Mouse (Mus musculus): ENCODE results near the gene Sstr3. TPM values are rescaled to one million over a fixed set of nuclear protein-coding genes. Genes with fewer than 3 reads are reported as not detected.

Gene Sstr3
- polyA plus RNA-seq, 1 experiment from 2014 or later, result 0.08 TPM

GRCm38 (mm10) chr15:78572270-78572600 is 27.8 kb upstream of the Sstr3 start:
- no peaks in the 10 kb centered on the region for H3K4me1 ChIP-seq (ENCODE audit: insufficient read depth)
- H3K4me3 ChIP-seq (ENCODE audit: low read depth, low read length), result peak overlapping the region; percentile 6; the same call in 1 of the 2 replicates
- H3K27ac ChIP-seq (ENCODE audit: low read depth), result peak overlapping the region; percentile 30; the same call in 1 of the 2 replicates
- no peak overlapping the region; the same call in 1 of the 2 replicates for H3K9ac ChIP-seq
- DNase-seq, result no peak
- TF ChIP-seq CTCF (IDR thresholded peaks at IDR 0.05; ENCODE audit: low read depth), result no peak
- no peaks in the 10 kb centered on the region for H3K36me3 ChIP-seq (ENCODE audit: insufficient read depth)
- WGBS, result 89% methylated on average over 5 of the region's 5 CpGs
- no peak for ATAC-seq (ENCODE audit: insufficient read depth)
- H3K27me3 ChIP-seq (ENCODE audit: insufficient read depth, low read length), result no peaks in the 10 kb centered on the region
- H3K9me3 ChIP-seq (ENCODE audit: low read depth, low read length), result no peaks in the 10 kb centered on the region
- H3K4me2 ChIP-seq, result no peak overlapping the region

GRCm38 (mm10) chr15:78571554-78572269 is 27.2 kb upstream of the Sstr3 start:
- no peak overlapping the region; the same call in 1 of the 2 replicates for H3K9ac ChIP-seq
- no peaks in the 10 kb centered on the region for H3K4me1 ChIP-seq (ENCODE audit: insufficient read depth)
- peak overlapping the region; percentile 30; the same call in 1 of the 2 replicates for H3K27ac ChIP-seq (ENCODE audit: low read depth)
- H3K9me3 ChIP-seq (ENCODE audit: low read depth, low read length), result no peaks in the 10 kb centered on the region
- WGBS, result 40% methylated on average over 16 of the region's 16 CpGs
- no peaks in the 10 kb centered on the region for H3K27me3 ChIP-seq (ENCODE audit: insufficient read depth, low read length)
- H3K4me3 ChIP-seq (ENCODE audit: low read depth, low read length), result peak overlapping the region; percentile 6; the same call in 1 of the 2 replicates
- no peak overlapping the region for H3K4me2 ChIP-seq
- no peaks in the 10 kb centered on the region for H3K36me3 ChIP-seq (ENCODE audit: insufficient read depth)
- DNase-seq (no peak), ATAC-seq (ENCODE audit: insufficient read depth) (no peak; the same call in 1 of the 2 replicates)
- no peak for TF ChIP-seq CTCF (IDR thresholded peaks at IDR 0.05; ENCODE audit: low read depth)

DNA sequence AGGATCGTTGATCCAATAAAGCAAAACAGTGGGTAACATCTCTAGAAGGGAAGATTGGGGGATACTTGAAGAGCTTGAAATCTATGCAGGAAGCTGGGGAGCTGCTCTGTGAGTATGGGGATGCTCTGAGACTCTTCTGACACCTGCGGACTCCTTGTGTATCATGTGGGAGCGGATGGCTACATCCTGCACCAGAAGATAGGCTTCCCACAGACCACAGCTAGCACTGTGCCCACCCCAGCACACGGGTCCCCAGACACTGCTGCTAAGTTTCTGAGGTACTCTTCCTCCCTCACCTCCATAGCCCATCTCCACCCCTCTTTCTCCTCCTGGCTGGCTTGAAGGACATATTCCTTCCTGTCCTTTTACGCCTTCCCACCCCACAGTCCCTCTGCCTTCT is 25.7 kb upstream of the Sstr3 start:
- Histone ChIP-seq H3K9ac (no peak overlapping the region), H3K27me3 (ENCODE audit: insufficient read depth, low read length) (no peaks in the 10 kb centered on the region), H3K36me3 (ENCODE audit: insufficient read depth) (no peaks in the 10 kb centered on the region), H3K4me2 (no peak overlapping the region), H3K4me3 (ENCODE audit: low read depth, low read length) (no peak overlapping the region), H3K27ac (ENCODE audit: low read depth) (no peak overlapping the region), H3K9me3 (ENCODE audit: low read depth, low read length) (no peaks in the 10 kb centered on the region), H3K4me1 (ENCODE audit: insufficient read depth) (no peaks in the 10 kb centered on the region)
- WGBS, result 89% methylated on average over 5 of the region's 5 CpGs
- TF ChIP-seq CTCF (IDR thresholded peaks at IDR 0.05; ENCODE audit: low read depth), result no peak
- no peak for ATAC-seq (ENCODE audit: insufficient read depth)
- no peak for DNase-seq

- no peak for TF ChIP-seq CTCF (IDR thresholded peaks at IDR 0.05; ENCODE audit: low read depth)
- H3K4me1 ChIP-seq (ENCODE audit: insufficient read depth), result no peaks in the 10 kb centered on the region
- H3K27ac ChIP-seq (ENCODE audit: low read depth), result no peak overlapping the region
- no peaks in the 10 kb centered on the region for H3K36me3 ChIP-seq (ENCODE audit: insufficient read depth)
- 62% methylated on average over 9 of the region's 9 CpGs for WGBS
- DNase-seq (no peak), ATAC-seq (ENCODE audit: insufficient read depth) (no peak)
- no peaks in the 10 kb centered on the region for H3K27me3 ChIP-seq (ENCODE audit: insufficient read depth, low read length)
- no peak overlapping the region for H3K9ac ChIP-seq
- no peak overlapping the region for H3K4me3 ChIP-seq (ENCODE audit: low read depth, low read length)
- H3K4me2 ChIP-seq, result no peak overlapping the region
- H3K9me3 ChIP-seq (ENCODE audit: low read depth, low read length), result no peaks in the 10 kb centered on the region
Measured at GRCm38 (mm10) chr15:78567608-78568120, 23.2 kb upstream of the Sstr3 start.

GRCm38 (mm10) chr15:78564764-78565435 is 20.4 kb upstream of the Sstr3 start:
- 54% methylated on average over 11 of the region's 11 CpGs for WGBS
- H3K36me3 ChIP-seq (ENCODE audit: insufficient read depth), result no peaks in the 10 kb centered on the region

DNA sequence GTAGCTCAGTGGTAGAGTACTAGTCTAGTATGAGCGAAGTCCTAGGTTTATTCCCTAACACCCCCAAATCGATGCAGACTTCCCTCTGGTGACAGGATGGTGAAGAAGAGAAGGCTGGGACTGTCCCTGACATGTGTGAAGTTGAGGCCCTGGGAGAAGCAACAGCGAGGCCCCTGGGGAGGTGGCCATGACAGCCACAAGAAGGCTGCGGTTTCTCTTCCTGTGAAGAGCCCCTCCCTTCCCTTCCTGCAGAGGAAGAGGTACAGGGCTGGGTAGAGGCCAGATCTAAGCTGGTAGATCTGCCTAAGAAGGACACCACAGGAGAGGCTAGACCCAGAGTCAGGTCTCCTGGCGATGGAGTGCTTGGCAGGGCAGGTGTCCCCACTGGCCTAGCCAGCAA is 19.5 kb upstream of the Sstr3 start:
- ATAC-seq (ENCODE audit: insufficient read depth) (no peak), DNase-seq (no peak)
- Histone ChIP-seq H3K4me2 (no peak overlapping the region), H3K27me3 (ENCODE audit: insufficient read depth, low read length) (no peaks in the 10 kb centered on the region), H3K9ac (no peak overlapping the region), H3K4me1 (ENCODE audit: insufficient read depth) (no peaks in the 10 kb centered on the region), H3K27ac (ENCODE audit: low read depth) (no peak overlapping the region), H3K9me3 (ENCODE audit: low read depth, low read length) (no peaks in the 10 kb centered on the region), H3K36me3 (ENCODE audit: insufficient read depth) (no peaks in the 10 kb centered on the region), H3K4me3 (ENCODE audit: low read depth, low read length) (no peak overlapping the region)
- 73% methylated on average over 5 of the region's 5 CpGs for WGBS
- no peak for TF ChIP-seq CTCF (IDR thresholded peaks at IDR 0.05; ENCODE audit: low read depth)

More at GRCm38 (mm10) chr15:78564764-78565435, 20.4 kb upstream of the Sstr3 start:
- no peaks in the 10 kb centered on the region for H3K27me3 ChIP-seq (ENCODE audit: insufficient read depth, low read length)
- no peak overlapping the region for H3K4me3 ChIP-seq (ENCODE audit: low read depth, low read length)
- no peaks in the 10 kb centered on the region for H3K4me1 ChIP-seq (ENCODE audit: insufficient read depth)
- H3K9ac ChIP-seq, result no peak overlapping the region
- no peak overlapping the region for H3K4me2 ChIP-seq
- H3K9me3 ChIP-seq (ENCODE audit: low read depth, low read length), result no peaks in the 10 kb centered on the region
- TF ChIP-seq CTCF (IDR thresholded peaks at IDR 0.05; ENCODE audit: low read depth), result no peak
- no peak for ATAC-seq (ENCODE audit: insufficient read depth)
- no peak overlapping the region for H3K27ac ChIP-seq (ENCODE audit: low read depth)
- DNase-seq, result no peak

GRCm38 (mm10) chr15:78563344-78563743 is 18.9 kb upstream of the Sstr3 start:
- H3K4me3 ChIP-seq (ENCODE audit: low read depth, low read length), result no peak overlapping the region
- ATAC-seq (ENCODE audit: insufficient read depth), result no peak
- no peaks in the 10 kb centered on the region for H3K27me3 ChIP-seq (ENCODE audit: insufficient read depth, low read length)
- H3K4me1 ChIP-seq (ENCODE audit: insufficient read depth), result no peaks in the 10 kb centered on the region
- TF ChIP-seq CTCF (IDR thresholded peaks at IDR 0.05; ENCODE audit: low read depth), result no peak
- DNase-seq, result no peak
- WGBS, result 93% methylated on average over 3 of the region's 3 CpGs
- no peak overlapping the region for H3K27ac ChIP-seq (ENCODE audit: low read depth)
- H3K9me3 ChIP-seq (ENCODE audit: low read depth, low read length), result no peaks in the 10 kb centered on the region
- no peaks in the 10 kb centered on the region for H3K36me3 ChIP-seq (ENCODE audit: insufficient read depth)
- H3K9ac ChIP-seq, result no peak overlapping the region; the same call in 1 of the 2 replicates
- H3K4me2 ChIP-seq, result no peak overlapping the region
